Mouse (Mus musculus) mouse trophoblast stem cell (cell line): ENCODE data around the gene Sart1.

Source experiments
- in situ Hi-C, 2 experiments: fragments of 300-500 bp; cut with MseI, MboI; formaldehyde crosslinking; loops; 2 replicates in 1 of 2; 3 replicates in 1 of 2; pipeline ENCODE4 v1.15.1; 2025

Gene Sart1

GRCm38 (mm10) chr19:5388588-5389242 is at the start of gene Sart1:
Sart1 (minus strand) TSS chr19:5388703.
- in situ Hi-C loops: no loop called here

DNA sequence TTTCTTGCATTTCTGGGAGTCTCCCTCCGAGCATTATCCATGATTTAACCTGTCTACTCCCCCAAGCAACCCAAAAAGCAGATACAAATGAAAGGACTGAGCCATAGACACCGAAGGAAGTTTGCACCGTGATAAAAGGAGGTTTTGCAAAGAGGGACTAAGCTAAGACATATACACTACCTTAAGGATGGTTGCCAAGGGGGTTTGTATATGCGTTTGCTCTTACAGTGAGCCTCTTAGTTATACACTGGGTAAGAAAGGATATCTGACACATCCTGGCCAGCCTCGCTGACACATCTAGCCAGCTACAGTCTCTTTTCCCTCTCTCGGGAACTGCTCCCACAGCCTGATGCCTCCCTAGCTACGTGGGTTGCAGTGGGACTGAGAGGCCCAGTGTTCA is 45.4 kb upstream of the Sart1 start:
- in situ Hi-C loops: no loop called here

DNA sequence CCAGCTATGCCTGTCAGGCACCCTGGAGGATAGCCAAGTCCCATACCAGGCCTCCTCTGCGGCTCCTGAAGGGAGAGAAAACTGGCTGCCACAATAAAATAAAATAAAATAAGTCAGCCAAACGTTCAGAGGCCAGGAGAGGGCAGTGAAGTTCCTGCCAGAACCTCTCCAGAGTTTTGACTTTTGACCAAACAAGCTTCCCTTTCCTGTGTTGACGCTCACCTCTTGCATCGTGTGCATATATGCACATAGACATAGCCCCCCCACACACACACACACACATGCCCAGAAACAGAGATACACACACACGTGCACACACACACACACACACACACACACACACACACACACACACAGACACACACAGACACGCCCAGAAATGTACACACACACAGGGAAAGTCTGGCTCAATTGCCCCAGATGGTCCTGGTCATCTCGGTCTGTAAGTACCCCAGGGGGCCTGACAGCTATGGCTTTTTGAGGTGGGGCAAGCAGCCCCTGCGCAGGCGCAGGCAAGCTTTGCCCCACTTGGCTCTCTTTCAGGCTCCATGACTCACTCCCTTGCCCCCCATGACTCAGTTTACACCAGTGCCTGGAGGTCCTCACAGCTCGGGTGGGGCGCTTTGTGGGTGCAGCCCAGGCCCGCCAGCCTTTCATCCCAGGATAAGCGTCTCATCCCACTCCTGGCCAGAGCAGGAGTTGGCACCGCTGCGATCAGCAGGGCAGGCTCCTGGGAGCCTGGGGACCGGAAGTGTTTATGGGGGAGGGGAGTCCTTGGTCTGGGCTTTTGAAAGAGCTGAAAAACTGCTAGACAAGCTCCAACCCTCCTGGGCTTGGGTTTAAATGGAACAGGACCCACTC is 44.7 kb upstream of the Sart1 start:
- in situ Hi-C loops: no loop called here

- in situ Hi-C loops: no loop called here
These were observed 43.5 kb upstream of the Sart1 start for GRCm38 (mm10) chr19:5431911-5432464.

GRCm38 (mm10) chr19:5430408-5430807 is 41.9 kb upstream of the Sart1 start:
- in situ Hi-C loops: no loop called here

DNA sequence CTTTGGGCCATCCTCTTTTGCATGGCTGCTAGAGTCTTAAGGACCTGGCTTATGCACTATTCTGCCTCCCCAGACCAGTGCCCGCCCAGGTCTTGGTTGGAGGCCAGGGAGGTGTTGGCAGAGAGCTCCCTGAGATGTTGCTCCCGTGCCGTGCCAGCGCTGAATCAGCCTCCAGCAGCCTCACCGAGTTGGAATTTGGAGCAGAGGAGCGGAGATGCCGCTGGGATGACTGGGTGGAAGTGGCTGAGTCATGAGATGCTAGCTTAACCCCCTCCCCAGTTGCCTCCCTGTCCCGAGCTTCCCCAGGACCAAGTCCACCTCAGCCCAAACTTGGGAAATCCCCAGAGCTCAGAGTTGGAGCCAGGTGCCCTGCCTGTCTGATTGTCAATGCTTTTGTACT is 41.3 kb upstream of the Sart1 start:
- in situ Hi-C loops: no loop called here

DNA sequence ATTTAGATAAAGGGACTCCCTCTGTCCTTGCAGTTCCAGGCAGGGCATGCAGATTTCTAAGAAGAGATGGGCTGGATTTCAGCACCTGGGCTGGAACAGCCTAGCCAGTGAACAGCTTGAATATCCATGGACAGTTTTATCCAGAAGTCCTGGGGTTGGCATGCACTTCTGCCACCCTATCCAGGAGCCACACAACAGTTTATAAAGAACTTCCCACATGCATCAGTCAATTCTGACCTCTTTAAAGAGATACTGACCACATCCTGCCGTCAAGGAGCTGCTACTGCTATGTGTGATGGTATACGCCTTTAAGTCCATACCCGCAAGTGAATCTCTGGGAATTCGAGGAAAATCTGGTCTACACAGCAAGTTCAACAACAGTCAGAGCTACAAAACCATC is 40.7 kb upstream of the Sart1 start:
- in situ Hi-C loops: no loop called here

GRCm38 (mm10) chr19:5428083-5428482 is 39.6 kb upstream of the Sart1 start:
- in situ Hi-C loops: no loop called here

DNA sequence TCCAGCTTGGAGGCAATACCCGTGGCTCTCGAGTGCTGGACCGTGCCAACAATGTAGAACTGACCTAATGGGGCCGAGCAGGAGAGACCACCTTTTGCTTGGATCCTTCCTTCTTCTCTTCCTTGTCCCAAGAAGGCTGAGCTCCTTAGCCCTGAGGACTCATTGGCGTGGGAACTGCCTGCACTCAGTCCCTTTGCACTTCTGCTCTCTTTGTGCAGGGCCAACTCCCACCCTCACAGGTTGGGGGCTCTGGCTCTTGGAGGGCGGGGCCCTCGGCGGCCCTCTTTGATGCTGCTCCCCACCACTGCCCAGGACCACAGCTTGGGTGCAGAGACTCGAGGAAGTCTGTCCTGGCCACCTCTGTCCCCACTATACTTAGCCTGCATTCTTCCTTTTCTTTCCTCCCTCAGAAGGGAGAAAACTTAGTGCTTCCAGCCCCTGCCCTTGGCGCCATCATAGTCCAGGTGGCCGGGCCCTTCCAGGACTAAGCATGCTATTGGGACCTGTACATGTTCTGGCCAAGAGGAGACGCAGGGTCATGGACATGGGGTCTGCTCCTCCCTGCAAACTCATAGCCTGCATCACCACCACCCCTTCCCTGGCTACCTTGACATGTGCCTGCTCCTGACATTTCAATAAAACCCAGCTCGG is 38.3 kb upstream of the Sart1 start:
- in situ Hi-C loops: no loop called here

DNA sequence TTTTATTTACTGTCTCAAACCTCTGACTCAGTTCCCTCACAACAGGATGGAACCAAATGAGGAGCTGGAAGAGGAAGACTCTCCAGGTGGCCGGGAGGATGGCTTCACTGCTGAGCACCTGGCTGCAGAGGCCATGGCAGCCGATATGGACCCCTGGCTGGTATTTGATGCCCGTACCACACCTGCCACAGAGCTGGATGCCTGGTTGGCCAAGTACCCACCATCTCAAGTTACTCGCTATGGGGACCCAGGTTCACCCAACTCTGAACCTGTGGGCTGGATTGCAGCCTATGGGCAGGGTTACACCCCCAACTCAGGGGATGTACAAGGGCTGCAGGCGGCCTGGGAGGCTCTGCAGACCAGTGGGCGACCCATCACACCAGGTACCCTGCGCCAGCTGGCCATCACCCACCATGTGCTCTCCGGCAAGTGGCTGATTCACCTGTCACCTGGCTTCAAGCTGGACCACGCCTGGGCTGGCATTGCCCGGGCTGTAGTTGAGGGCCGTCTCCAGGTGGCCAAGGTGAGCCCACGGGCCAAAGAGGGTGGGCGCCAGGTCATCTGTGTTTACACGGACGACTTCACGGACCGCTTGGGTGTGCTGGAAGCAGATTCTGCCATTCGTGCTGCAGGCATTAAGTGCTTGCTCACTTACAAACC is 37.5 kb upstream of the Sart1 start:
- in situ Hi-C loops: no loop called here

DNA sequence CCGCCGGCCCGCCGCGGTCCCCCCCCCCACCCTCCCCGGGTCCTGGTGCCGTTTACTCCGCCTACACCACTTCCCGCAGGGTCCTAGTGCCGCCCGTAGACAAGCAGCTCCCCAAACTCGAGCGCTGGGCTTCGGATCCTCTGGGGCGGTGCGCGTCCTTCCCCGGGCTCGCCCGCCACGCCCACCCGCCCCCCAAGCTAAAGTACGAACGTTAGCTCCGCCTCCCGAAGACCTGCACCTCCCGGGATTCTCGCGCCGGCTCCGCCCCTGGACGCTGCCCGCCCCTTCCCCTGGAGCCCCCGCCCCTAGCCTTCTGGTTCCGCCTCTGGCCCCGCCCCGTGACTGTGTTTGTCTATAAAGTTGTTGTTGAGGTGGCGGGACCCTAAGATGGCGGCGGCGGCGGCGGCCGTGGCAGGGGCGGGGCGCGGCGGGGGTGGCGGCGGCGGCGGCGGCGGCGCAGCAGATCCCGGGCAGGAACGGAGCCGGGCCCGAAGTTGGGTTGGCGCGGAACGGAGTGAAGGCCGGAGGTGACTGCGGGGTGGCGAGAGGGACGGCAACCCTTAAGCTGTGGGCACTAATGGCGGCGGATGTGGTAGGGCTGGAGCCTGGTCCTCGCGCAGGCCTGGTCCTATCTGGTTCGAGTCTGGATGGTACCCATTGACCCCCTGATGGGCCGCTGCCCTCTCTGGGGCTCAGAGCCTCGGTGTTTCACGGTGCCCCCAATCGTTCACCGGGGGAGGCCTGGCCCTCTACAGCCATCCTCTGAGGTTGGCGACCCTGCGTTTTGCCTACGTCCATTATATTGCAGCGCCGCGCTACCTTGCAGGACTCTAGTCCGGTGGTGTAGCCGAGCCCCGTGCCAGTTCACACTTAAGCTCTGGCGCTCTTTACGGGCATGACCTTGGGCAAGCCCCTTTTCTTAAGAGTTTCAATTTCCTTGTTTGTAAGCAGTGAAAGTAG is 36.6 kb upstream of the Sart1 start, which contains the start of the genes Drap1 and AI837181:
TSS of gene Drap1 (minus strand) at position 198 of the 960 bp plus-strand sequence.
TSS of gene AI837181 (plus strand) at position 363 of the 960 bp plus-strand sequence.
- in situ Hi-C loops: no loop called here

DNA sequence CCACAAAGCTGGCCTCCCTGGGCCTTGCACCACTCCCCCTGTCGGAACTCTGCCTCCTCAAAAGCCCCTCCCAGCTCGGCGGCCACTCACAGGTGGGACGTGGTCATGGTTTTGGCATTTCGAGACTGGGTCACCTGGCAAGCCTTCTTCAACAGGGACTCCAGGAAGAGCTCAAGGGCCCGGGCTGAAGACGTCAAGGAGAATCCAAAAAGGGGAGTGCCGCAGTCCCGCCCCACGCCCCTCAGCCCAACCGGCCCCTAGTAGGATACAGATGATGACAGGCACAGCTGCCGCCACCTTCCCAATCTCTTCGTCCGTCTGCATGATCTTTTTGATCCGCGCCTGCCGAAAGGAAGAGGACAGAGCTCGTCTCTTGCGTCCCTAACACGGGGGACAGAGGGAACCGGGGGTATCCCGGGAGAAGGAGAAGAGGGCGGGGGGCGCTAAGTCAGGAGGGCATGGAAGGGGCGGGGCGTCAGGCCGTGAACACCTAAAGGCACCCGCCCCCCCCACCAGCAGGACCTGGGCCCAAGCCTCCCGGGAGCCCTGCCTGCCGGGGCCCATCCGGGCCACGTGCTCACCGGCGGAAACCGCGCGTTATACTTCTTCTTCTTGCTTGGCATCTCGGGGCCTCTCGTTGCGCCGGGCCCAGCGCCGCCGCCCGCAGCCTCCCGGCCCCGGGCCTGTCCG is 35.7 kb upstream of the Sart1 start:
- in situ Hi-C loops: no loop called here

GRCm38 (mm10) chr19:5423561-5423960 is 35.1 kb upstream of the Sart1 start:
- in situ Hi-C loops: no loop called here

- in situ Hi-C loops: no loop called here
These were observed 34.5 kb upstream of the Sart1 start for GRCm38 (mm10) chr19:5422895-5423443.

DNA sequence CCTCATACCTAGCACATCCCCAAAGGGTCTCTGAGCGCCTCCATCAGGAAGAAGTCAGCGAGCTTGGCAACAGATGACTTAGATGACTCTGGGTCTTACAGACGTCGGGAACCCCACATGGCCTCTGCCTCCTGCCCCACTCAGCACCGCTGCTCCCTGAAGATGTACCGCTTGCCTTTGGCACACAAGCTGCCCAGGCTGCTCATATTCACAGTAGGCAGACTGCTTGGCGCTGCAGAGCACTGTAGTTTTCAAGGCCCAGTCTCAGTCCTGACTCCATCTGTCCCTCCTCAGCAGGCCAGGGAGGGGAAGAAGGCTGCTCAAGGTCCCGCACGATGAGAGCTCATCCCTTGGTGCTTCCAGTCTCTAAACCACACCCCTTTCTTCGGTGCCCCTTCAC is 33.8 kb upstream of the Sart1 start:
- in situ Hi-C loops: no loop called here

DNA sequence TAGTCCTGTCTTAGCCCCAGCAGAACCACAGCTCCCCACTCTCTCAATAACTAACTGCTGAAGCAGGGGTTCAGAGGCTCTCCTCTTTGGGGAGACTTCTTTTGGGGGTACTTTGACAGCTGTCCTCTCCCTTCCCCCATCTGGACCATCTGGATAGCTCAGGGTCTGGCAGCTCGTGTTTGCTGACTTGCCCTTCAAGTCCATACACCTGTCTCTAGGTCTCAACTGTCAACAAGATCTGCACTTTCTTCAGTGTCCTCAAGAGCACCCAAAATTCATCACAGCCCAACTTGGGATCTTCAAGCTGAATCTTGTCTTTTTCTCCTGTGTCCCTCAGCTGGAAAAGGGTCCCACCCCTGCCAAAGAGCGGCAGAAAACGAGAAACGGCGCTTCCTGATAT is 33.3 kb upstream of the Sart1 start:
- in situ Hi-C loops: no loop called here

GRCm38 (mm10) chr19:5420579-5420978 is 32.1 kb upstream of the Sart1 start:
- in situ Hi-C loops: no loop called here

DNA sequence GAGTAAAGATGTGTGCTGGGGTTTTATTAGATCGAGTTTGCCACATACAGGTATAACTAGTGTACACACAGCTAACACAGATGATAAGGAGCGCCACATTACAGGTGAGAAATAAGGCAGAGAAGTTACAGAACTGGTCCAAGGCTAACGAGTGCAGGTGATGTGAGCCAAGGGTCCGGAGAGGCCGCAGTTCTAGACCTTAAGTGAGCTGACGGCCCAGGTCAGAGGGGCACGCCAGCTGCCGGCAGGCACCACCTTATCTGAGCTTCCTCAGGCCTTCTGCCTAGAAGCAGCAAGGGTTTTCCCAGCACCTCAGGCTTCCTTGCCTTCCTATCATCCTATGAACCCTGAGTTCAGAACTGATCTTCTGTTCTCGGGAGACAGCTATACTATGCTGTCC is 31.1 kb upstream of the Sart1 start:
- in situ Hi-C loops: no loop called here

DNA sequence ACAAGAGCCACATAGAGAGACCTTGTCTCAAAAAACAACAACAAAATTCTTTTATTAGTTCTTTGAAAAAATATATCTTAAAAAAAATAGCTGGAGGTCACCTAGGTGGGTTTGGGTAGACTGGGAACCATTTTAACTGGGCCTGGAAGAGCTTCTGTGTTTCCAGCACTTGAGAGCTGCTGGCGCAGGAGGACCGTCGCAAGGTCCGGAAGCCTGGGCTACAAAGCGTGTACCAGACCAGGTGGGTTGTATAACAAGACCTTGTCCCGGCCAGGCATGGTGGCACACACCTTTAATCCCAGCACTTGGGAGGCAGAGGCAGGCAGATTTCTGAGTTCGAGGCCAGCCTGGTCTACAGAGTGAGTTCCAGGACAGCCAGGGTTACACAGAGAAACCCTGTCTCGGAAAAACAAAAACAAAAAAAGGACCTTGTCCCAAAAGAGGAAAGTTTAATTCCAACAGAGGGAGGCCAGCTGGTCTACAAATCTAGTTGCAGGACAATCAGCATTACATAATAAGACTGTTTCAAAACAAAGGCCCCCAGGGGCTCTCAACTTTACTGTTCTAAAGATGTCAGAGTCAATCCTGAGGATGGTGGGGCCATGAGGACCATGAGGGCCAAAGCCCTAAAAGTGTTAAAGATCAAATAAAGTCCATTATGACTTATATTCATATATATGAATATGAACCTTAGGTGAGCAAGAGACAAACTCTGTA is 30.4 kb upstream of the Sart1 start:
- in situ Hi-C loops: no loop called here
